Mouse (Mus musculus) CD8-positive naive resting alpha-beta T cell, adult 2 months (primary cell): ENCODE measurements around the gene Prkar1b.

Experiments
- DNase-seq, 2 experiments: peaks; one replicate each; pipeline ENCODE4 v3.0.0; 2022; ENCODE audit warnings: low read depth in 2 of 2, low spot score in 2 of 2

Gene Prkar1b

DNA sequence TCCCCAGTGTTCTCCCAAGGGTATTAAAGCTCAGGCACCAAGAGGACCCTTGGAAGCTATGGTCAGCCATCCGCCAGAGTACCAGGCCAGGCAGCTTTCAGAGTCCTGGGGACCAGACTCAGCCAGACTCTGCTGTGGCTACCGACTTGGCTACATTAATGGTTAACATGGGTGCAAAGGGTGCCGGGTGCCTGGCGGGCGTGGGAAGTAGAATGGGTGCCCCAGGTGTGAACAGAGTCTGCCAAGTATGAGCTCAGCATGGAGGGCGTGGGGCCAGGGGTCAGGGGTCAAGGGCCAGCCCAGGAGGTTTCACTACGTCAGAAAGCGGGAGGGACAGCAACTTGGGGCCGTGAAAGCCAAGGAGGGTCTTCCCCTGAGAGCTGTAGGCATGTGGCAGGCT, 169.2 kb downstream of the Prkar1b start:
- no peak for DNase-seq

GRCm38 (mm10) chr5:138979840-138980239, 170.0 kb downstream of the Prkar1b start:
- no peak for DNase-seq

DNA sequence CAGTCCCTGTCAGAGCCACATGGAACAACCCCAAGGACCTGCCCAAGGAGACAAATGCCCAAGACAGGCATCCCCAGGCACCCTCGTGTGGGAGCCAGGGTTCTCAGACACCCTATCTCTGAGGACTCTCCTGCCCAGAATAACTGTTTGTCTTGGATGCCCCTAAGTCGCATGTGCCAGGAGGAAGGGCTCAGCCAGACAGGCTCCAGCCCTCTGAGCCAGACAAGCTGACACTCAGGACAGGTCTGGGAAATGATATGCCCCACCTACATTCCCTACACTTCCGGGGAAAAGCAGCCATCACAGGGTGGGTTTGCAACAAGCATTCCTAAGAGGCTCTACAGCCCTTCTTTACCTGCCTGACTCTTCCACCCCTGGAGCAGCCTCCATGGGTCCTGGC, 172.0 kb downstream of the Prkar1b start:
- DNase-seq, result no peak

DNA sequence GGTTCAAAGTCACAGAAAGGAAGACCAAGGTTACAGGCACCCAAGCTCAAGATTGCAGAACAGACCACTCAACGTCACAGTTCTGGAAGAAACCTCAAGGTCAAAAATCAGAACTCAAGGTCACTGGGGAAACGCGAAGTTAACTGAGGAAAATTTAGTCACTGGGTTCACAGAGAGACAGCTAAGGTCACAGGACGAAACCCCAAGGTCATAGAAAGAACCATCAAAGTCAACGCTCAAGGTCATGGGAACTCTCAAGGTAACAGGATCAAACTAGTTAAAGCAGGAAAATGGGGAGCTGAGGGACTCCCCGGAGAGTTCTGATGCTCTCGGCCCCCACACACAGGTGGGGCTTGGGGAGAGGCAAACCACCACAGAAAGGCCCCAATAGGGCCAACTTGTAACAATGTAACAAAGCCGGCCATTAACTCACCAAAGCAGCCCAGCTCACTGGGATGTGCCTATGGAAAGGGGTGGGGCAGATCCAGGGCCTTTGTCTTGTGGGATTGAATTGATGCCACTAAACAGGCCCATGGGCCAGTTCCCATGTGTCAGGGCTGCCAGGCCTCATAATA, 174.8 kb downstream of the Prkar1b start:
- DNase-seq, result no peak

- no peak for DNase-seq
These were observed 176.3 kb downstream of the Prkar1b start for GRCm38 (mm10) chr5:138973480-138973879.

GRCm38 (mm10) chr5:138971405-138971804, 178.4 kb downstream of the Prkar1b start:
- no peak for DNase-seq

- DNase-seq, result no peak
These were observed 179.7 kb downstream of the Prkar1b start for GRCm38 (mm10) chr5:138970056-138970490.
